Mouse (Mus musculus) G1E (cell line): ENCODE results near the gene Klf16.

ENCODE experiments used
- CTCF ChIP-seq: IDR thresholded peaks from 2 replicates; pipeline ENCODE4 v1.5.1; 2012; ENCODE audit warnings: low read depth, low read length, inconsistent platforms, mixed read lengths
- TAL1 ChIP-seq: conservative IDR thresholded peaks from 2 replicates; pipeline ENCODE4 v1.6.1; 2012; ENCODE audit warnings: low read depth, low read length, inconsistent platforms, mixed read lengths

DNA sequence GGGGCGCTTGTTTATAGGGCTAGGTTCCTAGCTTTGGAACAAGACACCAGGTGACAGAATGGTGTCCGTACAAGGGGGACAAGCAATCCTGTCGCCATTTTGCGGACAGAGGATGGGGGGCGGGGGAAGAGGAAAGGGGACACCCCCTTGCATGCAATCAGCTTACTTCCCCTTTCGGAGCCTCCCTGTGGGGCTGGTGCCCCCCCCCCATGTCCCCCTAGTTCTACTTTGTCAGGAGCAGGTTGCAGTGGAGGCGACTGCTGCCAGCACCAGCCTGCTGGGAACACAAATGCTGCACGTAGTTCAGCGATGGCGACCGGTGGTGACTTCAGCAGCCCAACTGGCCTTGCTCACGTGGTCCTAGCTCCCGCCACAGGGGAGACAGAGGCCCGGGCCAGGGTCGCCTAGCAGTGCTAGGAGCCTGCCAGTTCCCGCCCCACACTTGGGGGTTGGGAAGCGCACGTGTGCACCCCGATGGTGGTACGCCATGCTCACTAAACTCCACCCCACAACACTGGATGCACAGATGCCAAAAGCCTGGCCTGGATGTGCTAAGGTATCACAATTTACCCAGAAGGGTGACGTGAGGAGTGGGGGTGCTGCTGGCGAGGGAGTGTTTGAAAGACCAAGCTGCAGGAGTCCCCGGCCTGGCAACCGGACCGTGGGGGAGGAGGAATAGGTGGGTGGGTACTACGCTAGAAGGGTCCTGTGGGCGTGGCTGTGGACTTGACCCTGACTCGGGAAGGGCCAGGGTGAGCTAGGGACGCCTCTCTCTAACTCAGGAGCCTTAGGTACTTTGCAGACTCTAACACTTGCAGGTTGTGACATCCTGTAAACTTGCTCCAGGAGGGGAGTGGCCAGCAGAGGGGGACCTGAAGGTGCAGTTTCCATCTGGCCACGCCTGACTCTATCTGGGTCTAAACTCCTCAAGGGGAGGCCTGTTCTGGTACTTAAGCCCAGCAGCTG, 6.0 kb downstream of the Klf16 start:
- TF ChIP-seq CTCF: no peak
- TF ChIP-seq TAL1: no peak
